Mouse (Mus musculus) retina, postnatal 7 days (tissue): ENCODE data around the gene Fam122a.
A peak's percentile ranks its signal among the peaks of the same experiment; 100 is the strongest.

Experiments used
- DNase-seq: peaks from one replicate; pipeline ENCODE4 v3.0.0-alpha.2; 2012; ENCODE audit warnings: low read depth, low spot score

Fam122a gene

DNA sequence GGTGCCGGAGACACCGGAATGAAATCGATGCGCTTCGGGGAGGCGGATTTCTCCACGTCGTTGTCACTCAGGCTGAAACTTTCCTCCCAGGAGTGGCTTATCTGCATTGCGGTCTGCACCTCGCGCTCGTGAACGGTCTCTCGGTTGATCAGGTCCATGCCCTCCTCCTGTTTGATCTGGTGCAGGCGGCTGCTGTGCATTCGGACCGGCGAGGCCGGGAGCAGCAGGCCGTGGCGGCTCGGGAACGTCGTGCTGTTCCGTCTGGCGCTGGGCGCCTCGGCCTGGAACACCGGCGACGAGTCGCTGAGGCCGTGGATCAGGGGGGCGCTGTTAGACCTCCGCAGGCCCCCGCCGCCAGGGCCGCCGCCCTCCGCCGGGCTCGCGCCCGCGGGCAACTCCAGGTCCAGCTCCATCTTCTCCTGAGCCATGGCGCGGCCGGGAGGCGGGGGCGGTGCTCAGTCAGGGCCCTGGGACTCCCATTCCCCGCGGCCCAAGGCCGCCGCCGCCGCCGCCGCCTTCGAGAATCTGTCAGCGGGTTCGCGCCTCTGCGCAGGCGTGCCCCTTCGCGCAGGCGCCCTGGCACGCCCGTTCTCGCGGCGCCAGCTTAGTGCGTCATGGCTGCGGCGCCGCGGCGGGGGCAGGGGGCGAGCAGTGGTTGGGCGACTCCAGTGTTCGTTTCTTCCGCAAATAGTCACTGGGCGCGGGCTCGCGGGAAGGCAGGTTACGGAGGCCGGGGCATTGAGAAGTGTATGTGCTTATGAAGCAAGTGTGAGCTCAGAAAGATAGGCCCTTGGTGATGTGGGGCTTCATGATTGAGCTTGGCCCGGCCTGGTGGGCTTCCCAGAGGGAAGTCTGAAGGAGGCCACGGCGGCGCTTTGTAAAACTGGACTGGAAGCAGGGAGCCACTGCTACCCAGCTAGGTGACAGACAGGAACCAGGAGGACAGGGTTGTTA is at the start of gene Fam122a:
Gene Fam122a (minus strand): TSS at position 428 of the 954 bp plus-strand sequence.
- peak; percentile 91 for DNase-seq

DNA sequence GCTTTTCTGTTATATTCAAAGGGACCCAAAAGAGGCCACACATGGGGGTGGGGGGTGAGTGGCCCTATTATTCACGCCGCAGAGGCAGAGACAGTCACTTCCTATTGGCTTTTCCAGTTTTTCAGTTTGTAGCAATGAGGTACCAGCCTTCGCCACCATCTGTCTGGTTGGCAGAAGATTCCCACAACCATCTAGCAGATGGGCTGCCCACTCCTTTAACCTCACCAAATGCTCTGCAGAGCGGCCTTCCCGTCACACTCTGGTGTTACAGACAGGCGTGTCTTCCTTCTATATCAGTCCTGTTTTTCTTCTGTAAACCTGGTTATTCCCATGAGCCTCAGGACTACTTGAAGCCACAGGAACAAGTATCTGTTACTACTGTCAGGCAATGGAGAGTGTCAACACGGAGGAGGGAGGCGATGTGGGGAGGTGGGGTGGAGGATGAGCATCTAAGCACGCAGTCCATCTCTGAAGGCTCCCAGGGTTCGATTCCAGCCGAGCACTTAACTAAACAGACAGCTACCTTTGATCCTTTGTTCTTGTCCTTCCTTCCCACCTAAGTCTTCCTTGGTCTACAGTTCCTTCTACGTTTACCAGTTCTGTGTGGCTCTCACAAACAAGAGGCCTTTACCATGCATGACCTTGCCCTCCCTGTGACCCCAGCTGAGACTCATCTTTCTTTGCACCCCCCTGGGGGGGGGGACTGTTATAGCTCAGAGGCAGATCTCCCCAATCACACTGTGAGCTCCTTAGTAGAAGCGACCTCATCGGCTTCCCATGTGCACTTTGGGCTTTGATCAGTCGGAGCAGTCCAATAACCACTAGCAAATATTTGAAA is 46.5 kb upstream of the Fam122a start:
- DNase-seq, result no peak

- no peak for DNase-seq
Observed at GRCm38 (mm10) chr19:24521997-24522396, 44.8 kb upstream of the Fam122a start.

GRCm38 (mm10) chr19:24521146-24521545 is 44.0 kb upstream of the Fam122a start:
- no peak for DNase-seq

GRCm38 (mm10) chr19:24519732-24520409 is 42.7 kb upstream of the Fam122a start:
- no peak for DNase-seq

GRCm38 (mm10) chr19:24518384-24518783 is 41.2 kb upstream of the Fam122a start:
- DNase-seq, result no peak

GRCm38 (mm10) chr19:24517057-24517456 is 39.9 kb upstream of the Fam122a start:
- DNase-seq, result no peak

GRCm38 (mm10) chr19:24515941-24516340 is 38.8 kb upstream of the Fam122a start:
- no peak for DNase-seq

- no peak for DNase-seq
Observed at GRCm38 (mm10) chr19:24514661-24515642, 37.8 kb upstream of the Fam122a start.

DNA sequence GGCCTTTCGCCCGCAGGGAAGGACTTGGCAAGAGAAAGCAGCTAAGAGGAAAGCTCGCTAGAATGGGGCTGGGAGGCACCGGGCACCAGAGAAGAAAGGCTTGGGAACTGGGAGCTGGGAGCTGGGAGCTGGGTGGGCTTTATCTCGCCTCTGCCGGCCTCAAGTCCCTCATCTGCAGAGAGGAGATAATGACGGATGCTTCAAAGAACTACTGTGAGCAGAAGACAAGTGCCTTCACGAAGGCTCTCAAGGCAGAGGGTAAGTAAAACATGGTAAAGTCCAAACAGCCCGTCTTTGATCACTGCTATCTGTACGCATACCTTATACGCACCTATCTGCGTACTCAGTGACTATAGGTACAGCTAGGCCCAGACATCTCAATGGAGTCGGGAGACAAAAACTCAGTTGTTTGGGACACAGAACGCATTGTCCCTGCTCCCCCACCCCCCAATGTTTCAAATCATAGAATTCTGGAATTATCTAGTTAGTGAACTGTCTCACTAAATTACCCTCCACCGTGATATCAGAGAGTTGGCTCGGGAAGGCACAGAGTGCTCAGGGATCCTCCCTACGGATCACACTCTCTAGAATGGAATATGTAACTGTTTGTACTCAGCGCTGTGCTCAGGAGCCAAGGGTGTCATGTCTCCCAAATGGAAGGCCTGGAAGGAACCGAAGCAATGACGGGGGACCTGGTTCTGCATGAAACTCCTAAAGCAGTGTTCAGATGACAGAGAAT is 36.1 kb upstream of the Fam122a start:
- DNase-seq, result no peak

DNA sequence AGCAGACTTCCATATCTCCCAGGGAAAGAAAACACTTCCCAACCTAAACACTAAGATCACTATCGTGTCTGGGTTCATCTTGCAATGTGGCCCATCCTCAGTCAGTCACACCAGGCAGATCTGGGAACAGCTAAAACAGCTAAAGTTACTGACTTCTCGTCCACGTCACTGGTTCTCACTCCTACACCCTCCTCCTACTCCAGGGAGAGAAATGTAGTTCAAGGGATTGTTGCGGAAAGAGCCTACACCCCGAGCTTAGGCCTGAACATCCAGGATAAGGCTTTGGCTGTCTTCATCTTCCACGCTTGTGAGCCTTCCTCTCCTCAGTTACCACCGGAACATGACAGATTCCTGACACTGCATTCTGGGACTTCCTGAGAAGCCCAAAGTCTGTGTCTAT is 34.8 kb upstream of the Fam122a start:
- DNase-seq, result no peak

DNA sequence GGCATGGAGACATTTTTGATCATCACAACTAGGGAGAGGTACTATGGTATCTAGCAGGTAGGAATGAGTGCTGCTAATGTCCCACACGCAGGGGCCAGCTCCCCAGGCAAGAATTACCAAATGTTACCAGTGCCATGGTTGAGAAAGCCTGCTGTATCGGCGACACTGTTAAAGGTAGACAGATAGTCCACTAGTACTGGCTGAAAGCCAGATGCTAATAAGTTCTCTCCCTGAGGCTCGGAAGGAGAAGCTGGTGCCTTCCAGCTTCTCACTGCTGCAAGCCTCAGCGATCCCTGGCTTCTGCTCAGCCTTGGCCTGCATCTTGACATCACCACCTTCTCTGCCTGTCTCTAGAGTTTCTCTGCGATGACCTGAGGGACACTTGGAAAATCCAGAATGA is 32.2 kb upstream of the Fam122a start:
- DNase-seq, result no peak

- no peak for DNase-seq
Observed at GRCm38 (mm10) chr19:24508087-24508767, 31.1 kb upstream of the Fam122a start.

- DNase-seq, result no peak
Observed at GRCm38 (mm10) chr19:24502736-24503421, 25.7 kb upstream of the Fam122a start.

- no peak for DNase-seq
Observed at GRCm38 (mm10) chr19:24501525-24501924, 24.4 kb upstream of the Fam122a start.

- no peak for DNase-seq
Observed at GRCm38 (mm10) chr19:24500431-24500830, 23.3 kb upstream of the Fam122a start.

GRCm38 (mm10) chr19:24499291-24499690 is 22.1 kb upstream of the Fam122a start:
- DNase-seq, result no peak

- no peak for DNase-seq
Observed at GRCm38 (mm10) chr19:24493887-24494286, 16.7 kb upstream of the Fam122a start.

- no peak for DNase-seq
Observed at GRCm38 (mm10) chr19:24491824-24492223, 14.7 kb upstream of the Fam122a start.
